Comparison of ENCODE assay signal across 9 mouse cellular contexts in the genomic region with DNA sequence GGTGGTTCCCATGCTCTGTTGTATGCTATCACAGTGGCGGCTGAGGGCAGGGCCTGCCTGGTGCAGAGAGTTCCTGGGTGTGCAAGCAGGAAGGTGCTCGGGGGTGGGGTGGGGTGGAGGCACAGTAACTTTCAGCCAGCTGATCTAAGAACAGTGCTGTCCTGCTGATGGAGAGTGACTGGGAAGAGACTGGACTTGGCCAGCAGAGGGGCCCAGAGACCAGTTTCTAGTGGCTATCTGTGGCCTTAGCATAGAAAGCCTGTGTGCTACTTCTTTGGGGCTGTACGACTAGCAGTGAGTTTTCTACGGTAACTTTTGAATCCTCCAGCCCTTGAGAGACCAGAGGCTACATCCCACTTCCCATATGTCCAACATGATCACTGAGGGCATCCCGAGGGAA. TPM values are rescaled to one million over a fixed set of nuclear protein-coding genes. Genes with fewer than 3 reads are reported as not detected.
DNase-seq lines count a peak whose midpoint lies in the region; ATAC-seq and TF ChIP-seq lines count a peak whose summit lies in the region.
"Had no signal": no experiment of that assay in that cellular context is flagged by ENCODE, and none has a peak within 500 bp of the region (broad histone marks: within the 10 kb centered on the region; RNA-seq: fewer than 3 reads in every experiment).

No protein-coding gene starts in this region.

- no peaks in the 10 kb centered on the region for H3K9me3 ChIP-seq in hindbrain, embryonic 11.5 days (ENCODE audit: control insufficient read depth, low read length)
- H3K9me3 ChIP-seq in neural tube, embryonic 15.5 days (replicated peaks), result no peaks in the 10 kb centered on the region
- H3K9me3 ChIP-seq: limb, embryonic 12.5 days had no signal

- peak; percentile 76 for TF ChIP-seq CTCF in lung, adult 2 months (IDR thresholded peaks at IDR 0.05; ENCODE audit: insufficient read depth, low read length)

- TF ChIP-seq POLR2A in lung, adult 2 months (IDR thresholded peaks at IDR 0.05; ENCODE audit: borderline replicate concordance, extremely low read depth, low read depth, low read length), result no peak

- H3K9ac ChIP-seq in hindbrain, embryonic 11.5 days (ENCODE audit: low read depth, low read length), result no peak overlapping the region
- H3K9ac ChIP-seq in neural tube, embryonic 15.5 days (replicated peaks), result no peak overlapping the region
- H3K9ac ChIP-seq: limb, embryonic 12.5 days had no signal

- peak; percentile 69 for ATAC-seq in hindbrain, embryonic 11.5 days (ENCODE audit: low FRiP score)
- ATAC-seq in neural tube, embryonic 15.5 days (ENCODE audit: low FRiP score), result peak; percentile 38; the same call in 1 of the 2 replicates

- no peak overlapping the region for H3K4me3 ChIP-seq in hindbrain, embryonic 11.5 days (ENCODE audit: low read depth, low read length)
- no peak overlapping the region for H3K4me3 ChIP-seq in lung, adult 2 months (replicated peaks; ENCODE audit: extremely low read depth, low read depth, low read length)
- no peak overlapping the region for H3K4me3 ChIP-seq in neural tube, embryonic 15.5 days (replicated peaks)
- H3K4me3 ChIP-seq: limb, embryonic 12.5 days had no signal

- H3K4me1 ChIP-seq in hindbrain, embryonic 11.5 days (replicated peaks; ENCODE audit: control insufficient read depth, insufficient read depth, low read length), result peaks cover 5% of the 10 kb centered on the region; the same call in 1 of the 2 replicates
- no peaks in the 10 kb centered on the region; the same call in 1 of the 2 replicates for H3K4me1 ChIP-seq in lung, adult 2 months (ENCODE audit: control insufficient read depth, insufficient read depth, low read length)
- no peaks in the 10 kb centered on the region for H3K4me1 ChIP-seq in neural tube, embryonic 15.5 days

- no peak overlapping the region for H3K4me2 ChIP-seq in hindbrain, embryonic 11.5 days (replicated peaks; ENCODE audit: low read depth, low read length)
- H3K4me2 ChIP-seq in neural tube, embryonic 15.5 days, result no peak overlapping the region
- H3K4me2 ChIP-seq: limb, embryonic 12.5 days had no signal

- WGBS in hindbrain, embryonic 11.5 days, result 47% methylated on average over 5 of the region's 5 CpGs
- 35% methylated on average over 5 of the region's 5 CpGs for WGBS in lung, adult 2 months
- WGBS in neural tube, embryonic 15.5 days, result 51% methylated on average over 5 of the region's 5 CpGs

- no peaks in the 10 kb centered on the region for H3K36me3 ChIP-seq in hindbrain, embryonic 11.5 days (ENCODE audit: control insufficient read depth, insufficient read depth, low read length)
- no peaks in the 10 kb centered on the region for H3K36me3 ChIP-seq in neural tube, embryonic 15.5 days
- H3K36me3 ChIP-seq: limb, embryonic 12.5 days had no signal

- peak overlapping the region; percentile 37 for H3K27ac ChIP-seq in hindbrain, embryonic 11.5 days (ENCODE audit: low read depth, low read length)
- no peak overlapping the region for H3K27ac ChIP-seq in neural tube, embryonic 15.5 days (replicated peaks)
- H3K27ac ChIP-seq: limb, embryonic 12.5 days had no signal

- H3K27me3 ChIP-seq in hindbrain, embryonic 11.5 days (ENCODE audit: control insufficient read depth, insufficient read depth, low read length), result 0 out of 2 replicates have a peak, but pooled peaks cover 2% of the 10 kb centered on the region
- H3K27me3 ChIP-seq in neural tube, embryonic 15.5 days (replicated peaks), result peaks cover 7% of the 10 kb centered on the region

- peak; percentile 5 to 24 for DNase-seq in cerebellum, adult 18-20 months
- no peak for DNase-seq in cerebellum, adult 9-10 months
- peak; percentile 61 for DNase-seq in 3T3-L1 (ENCODE audit: low read depth, low spot score)
- DNase-seq in embryo, embryonic 11 days, result peak; percentile 62
- DNase-seq in hindbrain, embryonic 11.5 days (ENCODE audit: low spot score), result peak; percentile 66
- DNase-seq in lung, adult 2 months, result peak; percentile 42
- DNase-seq in spleen, adult 12 weeks (ENCODE audit: low spot score), result no peak

RNA-seq across cellular contexts. Expression of a gene that starts 4.0 kb away (rescaled TPM):
- not detected in 2 replicates for polyA plus RNA-seq in hindbrain, embryonic 11.5 days (2014; fragmentation: Nextera tagmentation; extraction: Ambion mirVana)
- 2.1 and 2.4 TPM in 2 replicates for polyA plus RNA-seq in lung, adult 2 months (2012; rRNA removed)
- polyA plus RNA-seq in neural tube, embryonic 15.5 days (2015; fragmentation: Nextera tagmentation; extraction: Ambion mirVana), result 0.52 TPM in 1 of 2 replicates, not detected in the other
- polyA plus RNA-seq: limb, embryonic 12.5 days had no signal

RNA-seq across cellular contexts. Expression of a gene that starts 18.9 kb away (rescaled TPM):
- polyA plus RNA-seq in hindbrain, embryonic 11.5 days (2014; fragmentation: Nextera tagmentation; extraction: Ambion mirVana), result not detected in 2 replicates
- polyA plus RNA-seq in lung, adult 2 months (2012; rRNA removed), result 2.0 and 2.6 TPM in 2 replicates
- polyA plus RNA-seq in neural tube, embryonic 15.5 days (2015; fragmentation: Nextera tagmentation; extraction: Ambion mirVana), result 0.43 TPM in 1 of 2 replicates, not detected in the other
- polyA plus RNA-seq: limb, embryonic 12.5 days had no signal

RNA-seq across cellular contexts. Expression of a gene that starts 44.8 kb away (rescaled TPM):
- 37.6 and 51.1 TPM in 2 replicates for polyA plus RNA-seq in hindbrain, embryonic 11.5 days (2014; fragmentation: Nextera tagmentation; extraction: Ambion mirVana)
- polyA plus RNA-seq in lung, adult 2 months (2012; rRNA removed), result 124 and 135 TPM in 2 replicates
- polyA plus RNA-seq in neural tube, embryonic 15.5 days (2015; fragmentation: Nextera tagmentation; extraction: Ambion mirVana), result 149 and 173 TPM in 2 replicates

Comparison
In these comparisons a context has a peak if more than half of its experiments do, and no peak if none do; other contexts are left out.
1. DNase-seq: peak in cerebellum, adult 18-20 months (2 of 2), 3T3-L1 (single experiment), embryo, embryonic 11 days (single experiment), hindbrain, embryonic 11.5 days (single experiment) and lung, adult 2 months (single experiment); none in cerebellum, adult 9-10 months (single experiment) and spleen, adult 12 weeks (single experiment).